In genomic region chr2:38944460-38945161, GRCm38 (mm10) we compare ENCODE assay signal across 11 mouse cellular contexts. TPM values are rescaled to one million over a fixed set of nuclear protein-coding genes. Genes with fewer than 3 reads are reported as not detected.
DNase-seq lines count a peak whose midpoint lies in the region; ATAC-seq and TF ChIP-seq lines count a peak whose summit lies in the region.
"Had no signal": no experiment of that assay in that cellular context is flagged by ENCODE, and none has a peak within 500 bp of the region (broad histone marks: within the 10 kb centered on the region; RNA-seq: fewer than 3 reads in every experiment).

No protein-coding gene starts in this region.

- no peaks in the 10 kb centered on the region for H3K36me3 ChIP-seq in kidney, embryonic 16.5 days (ENCODE audit: insufficient read depth, low read length)
- H3K36me3 ChIP-seq in liver, postnatal 0 days (replicated peaks; ENCODE audit: insufficient read depth, low read length) = no peaks in the 10 kb centered on the region

- no peak overlapping the region for H3K4me3 ChIP-seq in gastrocnemius, adult 2 months
- no peak overlapping the region for H3K4me3 ChIP-seq in kidney, embryonic 16.5 days (ENCODE audit: low read length)
- no peak overlapping the region for H3K4me3 ChIP-seq in liver, postnatal 0 days (ENCODE audit: low read depth, low read length)
- H3K4me3 ChIP-seq: forebrain, embryonic 13.5 days had no signal

- H3K9me3 ChIP-seq in kidney, embryonic 16.5 days (ENCODE audit: low read length) = no peaks in the 10 kb centered on the region
- H3K9me3 ChIP-seq in liver, postnatal 0 days (ENCODE audit: low read length) = no peaks in the 10 kb centered on the region
- H3K9me3 ChIP-seq: forebrain, embryonic 13.5 days had no signal

- no peak overlapping the region for H3K4me2 ChIP-seq in kidney, embryonic 16.5 days (replicated peaks; ENCODE audit: low read depth, low read length)
- H3K4me2 ChIP-seq in liver, postnatal 0 days (ENCODE audit: low read depth, low read length) = no peak overlapping the region
- H3K4me2 ChIP-seq: forebrain, embryonic 13.5 days had no signal

- no peak overlapping the region for H3K27ac ChIP-seq in gastrocnemius, adult 2 months
- no peak overlapping the region for H3K27ac ChIP-seq in kidney, embryonic 16.5 days (ENCODE audit: low read length)
- H3K27ac ChIP-seq in liver, postnatal 0 days (ENCODE audit: low read depth) = no peak overlapping the region
- H3K27ac ChIP-seq: forebrain, embryonic 13.5 days had no signal

- peak; percentile 24; the same call in 1 of the 2 replicates for TF ChIP-seq CTCF in gastrocnemius, adult 2 months (IDR thresholded peaks at IDR 0.05)
- TF ChIP-seq CTCF in liver, postnatal 0 days (IDR thresholded peaks at IDR 0.05; ENCODE audit: low read depth) = no peak

- no peak for ATAC-seq in kidney, embryonic 16.5 days (ENCODE audit: low FRiP score, low TSS enrichment)
- ATAC-seq in liver, postnatal 0 days = no peak
- ATAC-seq: forebrain, embryonic 13.5 days had no signal

- no peak overlapping the region for H3K9ac ChIP-seq in kidney, embryonic 16.5 days (replicated peaks; ENCODE audit: low read length)
- H3K9ac ChIP-seq in liver, postnatal 0 days (replicated peaks) = no peak overlapping the region
- H3K9ac ChIP-seq: forebrain, embryonic 13.5 days had no signal

- TF ChIP-seq EP300 in liver, postnatal 0 days (IDR thresholded peaks at IDR 0.05; ENCODE audit: low read depth) = no peak

- 79% methylated on average over 3 of the region's 3 CpGs for WGBS in kidney, embryonic 16.5 days
- WGBS in liver, postnatal 0 days (ENCODE audit: insufficient replicate concordance) = 62% methylated on average over 3 of the region's 3 CpGs

- DNase-seq in gastrocnemius, adult 2 months = peak; percentile 46
- DNase-seq in gastrocnemius, adult 18-20 months (ENCODE audit: low spot score) = no peak
- DNase-seq in kidney, postnatal 36 days = peak; percentile 12 to 37
- DNase-seq in Muller cell, postnatal 12 days (ENCODE audit: inconsistent ontology term) = peak; percentile 73
- peak; percentile 8 for DNase-seq in liver, postnatal 0 days
- DNase-seq in c-Kit-positive CD71-positive TER-119-positive erythroid progenitor cells, embryonic 14.5 days (ENCODE audit: low spot score) = no peak
- no peak for DNase-seq in layer of hippocampus, postnatal 36 days
- DNase-seq: thymus, adult 2 months had no signal

- intact Hi-C loops in gastrocnemius, adult 2 months (cut with DNase I) = no loop called here

- H3K4me1 ChIP-seq in kidney, embryonic 16.5 days (ENCODE audit: insufficient read depth, low read length) = no peaks in the 10 kb centered on the region
- no peaks in the 10 kb centered on the region for H3K4me1 ChIP-seq in liver, postnatal 0 days (ENCODE audit: insufficient read depth)
- H3K4me1 ChIP-seq: forebrain, embryonic 13.5 days had no signal

- no peaks in the 10 kb centered on the region for H3K27me3 ChIP-seq in kidney, embryonic 16.5 days (ENCODE audit: insufficient read depth, low read length)
- no peaks in the 10 kb centered on the region for H3K27me3 ChIP-seq in liver, postnatal 0 days (ENCODE audit: insufficient read depth, low read length)
- H3K27me3 ChIP-seq: forebrain, embryonic 13.5 days had no signal

RNA-seq across cellular contexts. Expression of gene Olfml2a, which starts 12.8 kb away (rescaled TPM):
- total RNA-seq in gastrocnemius, adult 2 months (2021) = 1 to 10 TPM; 4.2 to 6.6 TPM
- 1 to 10 TPM; 3.3 to 5.3 TPM for total RNA-seq in gastrocnemius, adult 18-20 months (2021)
- polyA plus RNA-seq in kidney, embryonic 16.5 days (2015; fragmentation: Nextera tagmentation; extraction: Ambion mirVana) = 5.0 and 5.4 TPM in 2 replicates
- polyA plus RNA-seq in liver, postnatal 0 days (2015; fragmentation: Nextera tagmentation; extraction: Ambion mirVana) = 0.06 and 0.12 TPM in 2 replicates
- total RNA-seq in layer of hippocampus, postnatal 36 days (2021) = 1 to 10 TPM in 1 of 2 experiments, under 1 TPM in 1; 0.92 to 1.8 TPM
- polyA plus RNA-seq: C2C12 had no signal

RNA-seq across cellular contexts. Expression of gene Nr6a1, which starts 17.1 kb away (rescaled TPM):
- 1 to 10 TPM; 3.4 to 4.8 TPM for total RNA-seq in gastrocnemius, adult 2 months (2021)
- total RNA-seq in gastrocnemius, adult 18-20 months (2021) = 1 to 10 TPM; 3.5 to 4.1 TPM
- 0.94 and 1.2 TPM in 2 replicates for polyA plus RNA-seq in kidney, embryonic 16.5 days (2015; fragmentation: Nextera tagmentation; extraction: Ambion mirVana)
- polyA plus RNA-seq in liver, postnatal 0 days (2015; fragmentation: Nextera tagmentation; extraction: Ambion mirVana) = 0.83 and 1.1 TPM in 2 replicates
- total RNA-seq in layer of hippocampus, postnatal 36 days (2021) = 1 to 10 TPM; 5.3 to 8.0 TPM

RNA-seq across cellular contexts. Expression of gene Wdr38, which starts 52.7 kb away (rescaled TPM):
- under 1 TPM in 1 of 2 experiments, not detected in 1; 0.08 TPM for total RNA-seq in gastrocnemius, adult 2 months (2021)
- total RNA-seq in gastrocnemius, adult 18-20 months (2021) = under 1 TPM; 0.09 to 0.14 TPM
- polyA plus RNA-seq in kidney, embryonic 16.5 days (2015; fragmentation: Nextera tagmentation; extraction: Ambion mirVana) = 1.2 and 1.7 TPM in 2 replicates
- polyA plus RNA-seq in liver, postnatal 0 days (2015; fragmentation: Nextera tagmentation; extraction: Ambion mirVana) = 0.53 and 0.60 TPM in 2 replicates
- total RNA-seq in layer of hippocampus, postnatal 36 days (2021) = under 1 TPM; 0.51 to 0.65 TPM

Comparison
In these comparisons a context has a peak if more than half of its experiments do, and no peak if none do; other contexts are left out.
1. DNase-seq: peak in gastrocnemius, adult 2 months (single experiment), kidney, postnatal 36 days (2 of 2), Muller cell, postnatal 12 days (single experiment) and liver, postnatal 0 days (single experiment); none in gastrocnemius, adult 18-20 months (single experiment), c-Kit-positive CD71-positive TER-119-positive erythroid progenitor cells, embryonic 14.5 days (single experiment) and layer of hippocampus, postnatal 36 days (0 of 2).